Mouse (Mus musculus) ES-Bruce4 (cell line): ENCODE results near the gene Pde4dip. TPM values are rescaled to one million over a fixed set of nuclear protein-coding genes. Genes with fewer than 3 reads are reported as not detected.

Experiments
- H3K27ac ChIP-seq: 2 replicates; pipeline ENCODE4 v1.5.1; 2012; ENCODE audit warnings: low read length, inconsistent platforms; ENCODE audit not compliant: insufficient read depth
- H3K27me3 ChIP-seq: 2 replicates; pipeline ENCODE4 v1.6.1; 2012; ENCODE audit warnings: mild to moderate bottlenecking, low read length, inconsistent platforms; ENCODE audit not compliant: control insufficient read depth, poor library complexity, insufficient read depth, severe bottlenecking
- H3K36me3 ChIP-seq: 2 replicates; pipeline ENCODE4 v1.6.1; 2012; ENCODE audit warnings: inconsistent platforms, mild to moderate bottlenecking, low read length, moderate library complexity; ENCODE audit not compliant: control insufficient read depth, poor library complexity, insufficient read depth, severe bottlenecking
- H3K4me1 ChIP-seq: one replicate; pipeline ENCODE4 v1.8.1; 2011; ENCODE audit warnings: low read length; ENCODE audit not compliant: control insufficient read depth, insufficient read depth
- H3K4me3 ChIP-seq: 2 replicates; pipeline ENCODE4 v1.5.1; 2011; ENCODE audit warnings: low read depth, mild to moderate bottlenecking, low read length
- H3K9ac ChIP-seq: 2 replicates; pipeline ENCODE4 v1.6.1; 2012; ENCODE audit warnings: low read depth, mild to moderate bottlenecking, inconsistent platforms; ENCODE audit not compliant: poor library complexity, severe bottlenecking
- H3K9me3 ChIP-seq: replicated peaks from 2 replicates; pipeline ENCODE4 v1.6.1; 2012; ENCODE audit warnings: mild to moderate bottlenecking, low read length, inconsistent platforms; ENCODE audit not compliant: control insufficient read depth, poor library complexity, insufficient read depth, severe bottlenecking
- CTCF ChIP-seq: IDR thresholded peaks from one replicate; pipeline ENCODE4 v1.8.1; 2011; ENCODE audit warnings: low read depth, low read length
- EP300 ChIP-seq: IDR thresholded peaks from 2 replicates; pipeline ENCODE4 v1.6.1; 2011; ENCODE audit warnings: low read depth, low read length; ENCODE audit not compliant: insufficient read depth
- POLR2A ChIP-seq: IDR thresholded peaks from one replicate; pipeline ENCODE4 v1.8.1; 2011; ENCODE audit warnings: low read length; ENCODE audit not compliant: insufficient read depth
- polyA plus RNA-seq: library from polyadenylated mRNA; stranded (reverse); fragments of >200 nt; gene quantifications from 2 replicates; pipeline ENCODE4 v1.2.4, GENCODE M21; 2011; ENCODE audit warnings: low read depth; ENCODE audit not compliant: missing spikeins, insufficient read depth, insufficient read length

The Pde4dip gene
- polyA plus RNA-seq, 1 experiment, result 16.8 TPM

- TF ChIP-seq EP300, result no peak
- no peak for TF ChIP-seq CTCF
- no peak for TF ChIP-seq POLR2A
- Histone ChIP-seq H3K9ac (no peak within 1 kb of the TSS), H3K27ac (no peak within 1 kb of the TSS), H3K36me3 (no peaks in the 10 kb centered on the region), H3K4me1 (no peaks in the 10 kb centered on the region), H3K4me3 (no peak within 1 kb of the TSS), H3K9me3 (no peaks in the 10 kb centered on the region), H3K27me3 (no peaks in the 10 kb centered on the region)
Observed at GRCm38 (mm10) chr3:97674644-97675110, 213.8 kb downstream of the Pde4dip start, which contains the start of gene Gm17651. Gm17651 (minus strand) TSS chr3:97674694.

GRCm38 (mm10) chr3:97667093-97667675 is 221.3 kb downstream of the Pde4dip start:
- Histone ChIP-seq H3K27ac (no peak overlapping the region), H3K27me3 (no peaks in the 10 kb centered on the region), H3K4me3 (no peak overlapping the region), H3K36me3 (peaks cover 9% of the 10 kb centered on the region; the same call in 1 of the 2 replicates), H3K9ac (no peak overlapping the region), H3K9me3 (no peaks in the 10 kb centered on the region), H3K4me1 (no peaks in the 10 kb centered on the region)
- TF ChIP-seq EP300 (no peak), CTCF (no peak), POLR2A (no peak)

DNA sequence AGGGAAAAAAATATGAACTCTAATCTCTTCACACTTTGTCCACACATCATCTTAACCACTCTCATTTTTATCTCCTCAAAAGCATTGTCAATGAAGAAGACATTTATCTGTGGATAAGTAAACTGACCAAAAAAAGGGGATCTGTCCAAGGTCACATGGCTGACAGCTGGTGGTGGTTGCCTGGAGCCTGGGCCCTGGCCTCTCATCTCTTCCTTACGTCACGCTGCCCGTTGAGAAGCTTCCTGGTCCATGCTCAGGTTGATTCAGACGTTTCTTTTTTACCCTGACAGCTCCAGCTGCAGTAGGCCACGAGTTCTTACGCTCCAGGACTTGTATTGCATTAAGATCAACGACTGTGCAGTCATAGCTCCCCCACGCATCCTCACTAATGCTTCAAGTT is 222.4 kb downstream of the Pde4dip start:
- Histone ChIP-seq H3K27ac (no peak overlapping the region), H3K4me1 (no peaks in the 10 kb centered on the region), H3K9ac (no peak overlapping the region), H3K36me3 (peaks cover 9% of the 10 kb centered on the region; the same call in 1 of the 2 replicates), H3K27me3 (no peaks in the 10 kb centered on the region), H3K9me3 (no peaks in the 10 kb centered on the region), H3K4me3 (no peak overlapping the region)
- TF ChIP-seq POLR2A (no peak), CTCF (no peak), EP300 (no peak)

- H3K27ac ChIP-seq, result no peak overlapping the region
- no peaks in the 10 kb centered on the region for H3K9me3 ChIP-seq
- no peak overlapping the region for H3K9ac ChIP-seq
- H3K4me1 ChIP-seq, result no peaks in the 10 kb centered on the region
- no peak overlapping the region for H3K4me3 ChIP-seq
- H3K36me3 ChIP-seq, result peaks cover 9% of the 10 kb centered on the region; the same call in 1 of the 2 replicates
- TF ChIP-seq EP300 (no peak), POLR2A (no peak), CTCF (no peak)
- H3K27me3 ChIP-seq, result no peaks in the 10 kb centered on the region
Observed at GRCm38 (mm10) chr3:97665525-97665924, 223.0 kb downstream of the Pde4dip start.

GRCm38 (mm10) chr3:97661206-97661605 is 227.3 kb downstream of the Pde4dip start:
- Histone ChIP-seq H3K9me3 (no peaks in the 10 kb centered on the region), H3K27me3 (no peaks in the 10 kb centered on the region), H3K4me1 (no peaks in the 10 kb centered on the region), H3K9ac (no peak overlapping the region), H3K4me3 (no peak overlapping the region), H3K36me3 (0 out of 2 replicates have a peak, but pooled peaks cover 5% of the 10 kb centered on the region), H3K27ac (no peak overlapping the region)
- TF ChIP-seq CTCF (no peak), POLR2A (no peak), EP300 (no peak)

DNA sequence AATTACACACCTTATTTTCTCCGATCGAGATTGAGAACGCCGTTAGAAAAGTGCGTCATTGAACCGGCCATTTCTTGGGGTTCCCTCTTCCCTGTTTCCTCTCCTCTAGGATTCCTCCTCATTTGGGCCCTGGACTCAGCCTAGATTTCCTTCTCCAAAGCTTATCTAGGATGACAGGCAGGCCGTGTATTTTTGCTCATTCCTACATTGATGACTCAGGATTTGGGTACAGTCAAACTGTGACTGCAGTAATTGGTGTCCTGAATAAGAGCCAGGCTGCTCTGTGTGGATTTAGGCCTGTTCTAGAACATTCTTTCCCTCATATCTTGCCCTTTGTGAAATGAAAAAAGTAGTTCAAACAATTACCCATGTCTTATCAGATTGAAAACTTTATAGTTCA is 228.8 kb downstream of the Pde4dip start:
- TF ChIP-seq CTCF (no peak), POLR2A (no peak), EP300 (no peak)
- Histone ChIP-seq H3K9me3 (no peaks in the 10 kb centered on the region), H3K9ac (no peak overlapping the region), H3K4me3 (no peak overlapping the region), H3K27me3 (no peaks in the 10 kb centered on the region), H3K36me3 (0 out of 2 replicates have a peak, but pooled peaks cover 5% of the 10 kb centered on the region), H3K27ac (no peak overlapping the region), H3K4me1 (no peaks in the 10 kb centered on the region)
